Mouse (Mus musculus): ENCODE results near the gene 4930579F01Rik.

GRCm38 (mm10) chr3:138134528-138134927, 59.1 kb downstream of the 4930579F01Rik start:
- TF ChIP-seq CTCF (conservative IDR thresholded peaks at IDR 0.05; ENCODE audit: insufficient read depth, insufficient read length, low read depth, low read length) (no peak), POLR2A (IDR thresholded peaks at IDR 0.05; ENCODE audit: low read depth, low read length) (no peak)

All from kidney, adult 2 months (tissue).